Mouse (Mus musculus): ENCODE data around the gene Cd4. TPM values are rescaled to one million over a fixed set of nuclear protein-coding genes. Genes with fewer than 3 reads are reported as not detected.
A peak's percentile ranks its signal among the peaks of the same experiment; 100 is the strongest.

Gene Cd4
- polyA plus RNA-seq, 1 experiment from 2014 or later = not detected

- Histone ChIP-seq H3K9me3 (replicated peaks; ENCODE audit: control insufficient read depth, low read length) (no peaks in the 10 kb centered on the region), H3K27me3 (ENCODE audit: control insufficient read depth, insufficient read depth, low read length) (no peaks in the 10 kb centered on the region), H3K4me3 (ENCODE audit: low read depth, low read length) (no peak overlapping the region), H3K9ac (replicated peaks; ENCODE audit: low read length) (no peak overlapping the region), H3K27ac (replicated peaks; ENCODE audit: low read depth, low read length) (no peak overlapping the region), H3K4me1 (ENCODE audit: control insufficient read depth, insufficient read depth, low read length) (peaks cover 6% of the 10 kb centered on the region), H3K36me3 (replicated peaks; ENCODE audit: control insufficient read depth, insufficient read depth, low read depth, low read length) (peaks cover 5% of the 10 kb centered on the region; the same call in 1 of the 2 replicates), H3K4me2 (ENCODE audit: low read depth, low read length) (no peak overlapping the region)
- 72% methylated on average over 6 of the region's 6 CpGs for WGBS
- ATAC-seq (replicated peaks; ENCODE audit: insufficient number of reproducible peaks, low FRiP score, low TSS enrichment, low read depth) = no peak
- DNase-seq (ENCODE audit: low spot score) = no peak
These were observed 25.2 kb upstream of the Cd4 start for GRCm38 (mm10) chr6:124913214-124913613.

GRCm38 (mm10) chr6:124911533-124912218 is 23.7 kb upstream of the Cd4 start, which contains the start of gene Lag3:
Lag3 (minus strand) TSS chr6:124911705.
- 19% methylated on average over 13 of the region's 13 CpGs for WGBS
- Histone ChIP-seq H3K27me3 (ENCODE audit: control insufficient read depth, insufficient read depth, low read length) (no peaks in the 10 kb centered on the region), H3K4me2 (ENCODE audit: low read depth, low read length) (no peak within 1 kb of the TSS), H3K4me1 (ENCODE audit: control insufficient read depth, insufficient read depth, low read length) (peaks cover 6% of the 10 kb centered on the region), H3K9ac (replicated peaks; ENCODE audit: low read length) (no peak within 1 kb of the TSS), H3K27ac (replicated peaks; ENCODE audit: low read depth, low read length) (no peak within 1 kb of the TSS), H3K36me3 (replicated peaks; ENCODE audit: control insufficient read depth, insufficient read depth, low read depth, low read length) (peaks cover 5% of the 10 kb centered on the region; the same call in 1 of the 2 replicates), H3K4me3 (ENCODE audit: low read depth, low read length) (no peak within 1 kb of the TSS), H3K9me3 (replicated peaks; ENCODE audit: control insufficient read depth, low read length) (no peaks in the 10 kb centered on the region)
- DNase-seq (ENCODE audit: low spot score) (no peak), ATAC-seq (replicated peaks; ENCODE audit: insufficient number of reproducible peaks, low FRiP score, low TSS enrichment, low read depth) (no peak)

- Histone ChIP-seq H3K9me3 (replicated peaks; ENCODE audit: control insufficient read depth, low read length) (no peaks in the 10 kb centered on the region), H3K4me3 (ENCODE audit: low read depth, low read length) (peak overlapping the region; percentile 20; the same call in 1 of the 2 replicates), H3K4me1 (ENCODE audit: control insufficient read depth, insufficient read depth, low read length) (no peaks in the 10 kb centered on the region; the same call in 1 of the 2 replicates), H3K36me3 (replicated peaks; ENCODE audit: control insufficient read depth, insufficient read depth, low read depth, low read length) (peaks cover 5% of the 10 kb centered on the region; the same call in 1 of the 2 replicates), H3K9ac (replicated peaks; ENCODE audit: low read length) (peak overlapping the region; percentile 56), H3K27ac (replicated peaks; ENCODE audit: low read depth, low read length) (no peak overlapping the region), H3K27me3 (ENCODE audit: control insufficient read depth, insufficient read depth, low read length) (no peaks in the 10 kb centered on the region), H3K4me2 (ENCODE audit: low read depth, low read length) (peak overlapping the region; percentile 38)
- no peak for ATAC-seq (replicated peaks; ENCODE audit: insufficient number of reproducible peaks, low FRiP score, low TSS enrichment, low read depth)
- WGBS = 2% methylated on average over 32 of the region's 32 CpGs
- peak; percentile 47 for DNase-seq (ENCODE audit: low spot score)
These were observed 22.0 kb upstream of the Cd4 start for GRCm38 (mm10) chr6:124910032-124910431.

- Histone ChIP-seq H3K9ac (replicated peaks; ENCODE audit: low read length) (no peak overlapping the region), H3K27ac (replicated peaks; ENCODE audit: low read depth, low read length) (no peak overlapping the region), H3K4me2 (ENCODE audit: low read depth, low read length) (no peak overlapping the region), H3K36me3 (replicated peaks; ENCODE audit: control insufficient read depth, insufficient read depth, low read depth, low read length) (no peaks in the 10 kb centered on the region), H3K27me3 (ENCODE audit: control insufficient read depth, insufficient read depth, low read length) (no peaks in the 10 kb centered on the region), H3K4me3 (ENCODE audit: low read depth, low read length) (no peak overlapping the region), H3K4me1 (ENCODE audit: control insufficient read depth, insufficient read depth, low read length) (peaks cover 3% of the 10 kb centered on the region; the same call in 1 of the 2 replicates), H3K9me3 (replicated peaks; ENCODE audit: control insufficient read depth, low read length) (no peaks in the 10 kb centered on the region)
- ATAC-seq (replicated peaks; ENCODE audit: insufficient number of reproducible peaks, low FRiP score, low TSS enrichment, low read depth) = no peak
- WGBS = 86% methylated on average over 1 of the region's 1 CpGs
- DNase-seq (ENCODE audit: low spot score) = no peak
These were observed 19.7 kb upstream of the Cd4 start for GRCm38 (mm10) chr6:124907767-124908166.

- no peak for ATAC-seq (replicated peaks; ENCODE audit: insufficient number of reproducible peaks, low FRiP score, low TSS enrichment, low read depth)
- WGBS = 30% methylated on average over 16 of the region's 16 CpGs
- peak overlapping the region; percentile 41; the same call in 1 of the 2 replicates for H3K4me3 ChIP-seq (ENCODE audit: low read depth, low read length)
These were observed 17.2 kb upstream of the Cd4 start for GRCm38 (mm10) chr6:124904991-124905860.

GRCm38 (mm10) chr6:124904161-124904981 is 16.4 kb upstream of the Cd4 start:
- Histone ChIP-seq H3K9me3 (replicated peaks; ENCODE audit: control insufficient read depth, low read length) (no peaks in the 10 kb centered on the region), H3K27me3 (ENCODE audit: control insufficient read depth, insufficient read depth, low read length) (no peaks in the 10 kb centered on the region), H3K36me3 (replicated peaks; ENCODE audit: control insufficient read depth, insufficient read depth, low read depth, low read length) (no peaks in the 10 kb centered on the region), H3K4me1 (ENCODE audit: control insufficient read depth, insufficient read depth, low read length) (peaks cover 3% of the 10 kb centered on the region; the same call in 1 of the 2 replicates), H3K4me3 (ENCODE audit: low read depth, low read length) (peak overlapping the region; percentile 41), H3K9ac (replicated peaks; ENCODE audit: low read length) (peak overlapping the region; percentile 82), H3K27ac (replicated peaks; ENCODE audit: low read depth, low read length) (peak overlapping the region; percentile 92), H3K4me2 (ENCODE audit: low read depth, low read length) (peak overlapping the region; percentile 77)
- peak; percentile 50 for ATAC-seq (replicated peaks; ENCODE audit: insufficient number of reproducible peaks, low FRiP score, low TSS enrichment, low read depth)
- 8% methylated on average over 24 of the region's 24 CpGs for WGBS
- DNase-seq (ENCODE audit: low spot score) = peak; percentile 85

More at GRCm38 (mm10) chr6:124904991-124905860, 17.2 kb upstream of the Cd4 start:
- peak overlapping the region; percentile 82 for H3K9ac ChIP-seq (replicated peaks; ENCODE audit: low read length)
- H3K36me3 ChIP-seq (replicated peaks; ENCODE audit: control insufficient read depth, insufficient read depth, low read depth, low read length) = no peaks in the 10 kb centered on the region
- H3K4me1 ChIP-seq (ENCODE audit: control insufficient read depth, insufficient read depth, low read length) = peaks cover 3% of the 10 kb centered on the region; the same call in 1 of the 2 replicates
- no peak for DNase-seq (ENCODE audit: low spot score)
- peak overlapping the region; percentile 77 for H3K4me2 ChIP-seq (ENCODE audit: low read depth, low read length)
- no peaks in the 10 kb centered on the region for H3K27me3 ChIP-seq (ENCODE audit: control insufficient read depth, insufficient read depth, low read length)
- no peaks in the 10 kb centered on the region for H3K9me3 ChIP-seq (replicated peaks; ENCODE audit: control insufficient read depth, low read length)
- peak overlapping the region; percentile 92 for H3K27ac ChIP-seq (replicated peaks; ENCODE audit: low read depth, low read length)

- Histone ChIP-seq H3K4me1 (ENCODE audit: control insufficient read depth, insufficient read depth, low read length) (peaks cover 3% of the 10 kb centered on the region; the same call in 1 of the 2 replicates), H3K9ac (replicated peaks; ENCODE audit: low read length) (peak overlapping the region; percentile 82), H3K27me3 (ENCODE audit: control insufficient read depth, insufficient read depth, low read length) (no peaks in the 10 kb centered on the region), H3K27ac (replicated peaks; ENCODE audit: low read depth, low read length) (peak overlapping the region; percentile 92), H3K9me3 (replicated peaks; ENCODE audit: control insufficient read depth, low read length) (no peaks in the 10 kb centered on the region), H3K4me3 (ENCODE audit: low read depth, low read length) (peak overlapping the region; percentile 41), H3K36me3 (replicated peaks; ENCODE audit: control insufficient read depth, insufficient read depth, low read depth, low read length) (no peaks in the 10 kb centered on the region), H3K4me2 (ENCODE audit: low read depth, low read length) (peak overlapping the region; percentile 77)
- ATAC-seq (replicated peaks; ENCODE audit: insufficient number of reproducible peaks, low FRiP score, low TSS enrichment, low read depth) = peak; percentile 79
- peak; percentile 95 for DNase-seq (ENCODE audit: low spot score)
- under 1% methylated on average over 23 of the region's 23 CpGs for WGBS
These were observed 15.6 kb upstream of the Cd4 start for GRCm38 (mm10) chr6:124903580-124904151.
